Mouse (Mus musculus) heart, adult 11 months (tissue): ENCODE results near the gene Il17rd.

Experiments
- DNase-seq: peaks from one replicate; pipeline ENCODE4 v3.0.0; 2022

Il17rd gene

DNA sequence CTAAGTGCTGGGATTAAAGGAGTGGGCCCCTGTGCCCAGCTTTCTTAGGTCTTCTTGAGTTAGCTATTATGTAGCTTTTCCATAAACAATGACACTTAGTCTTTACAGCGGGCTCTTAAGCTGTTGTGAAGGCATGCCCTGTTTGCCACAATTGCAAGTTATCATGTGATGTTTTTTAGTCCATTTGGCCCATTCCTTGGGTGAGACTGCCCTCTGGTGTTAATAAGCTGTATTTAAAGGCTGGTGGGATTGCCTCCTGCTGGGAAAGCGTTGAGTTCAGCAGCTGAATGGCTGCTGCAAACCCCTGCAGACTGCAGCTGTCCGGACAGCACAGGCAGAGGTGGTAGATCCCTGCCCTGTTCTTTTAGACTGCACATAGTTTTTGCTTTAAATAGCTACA lies 58.0 kb downstream of the Il17rd start:
- peak; percentile 95 for DNase-seq

DNA sequence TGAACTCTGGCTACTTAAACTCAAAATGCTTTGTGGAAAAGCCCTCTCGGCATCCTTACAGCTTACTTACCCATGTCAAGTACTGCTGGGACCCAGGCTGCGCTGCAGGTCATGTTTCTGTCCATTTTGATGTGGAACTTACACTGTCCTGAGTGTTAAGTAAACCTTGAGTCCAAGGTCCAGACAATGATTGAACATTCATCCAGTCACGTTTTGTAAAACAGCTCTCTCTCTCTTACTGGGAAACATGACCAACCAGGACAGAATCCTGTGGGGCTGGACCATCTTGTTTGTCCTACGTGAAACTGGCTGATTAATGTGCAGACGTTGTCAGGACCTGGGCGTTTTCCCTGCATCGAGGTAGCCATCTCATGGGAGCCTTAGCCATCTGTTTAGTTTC lies 63.0 kb downstream of the Il17rd start:
- no peak for DNase-seq

DNA sequence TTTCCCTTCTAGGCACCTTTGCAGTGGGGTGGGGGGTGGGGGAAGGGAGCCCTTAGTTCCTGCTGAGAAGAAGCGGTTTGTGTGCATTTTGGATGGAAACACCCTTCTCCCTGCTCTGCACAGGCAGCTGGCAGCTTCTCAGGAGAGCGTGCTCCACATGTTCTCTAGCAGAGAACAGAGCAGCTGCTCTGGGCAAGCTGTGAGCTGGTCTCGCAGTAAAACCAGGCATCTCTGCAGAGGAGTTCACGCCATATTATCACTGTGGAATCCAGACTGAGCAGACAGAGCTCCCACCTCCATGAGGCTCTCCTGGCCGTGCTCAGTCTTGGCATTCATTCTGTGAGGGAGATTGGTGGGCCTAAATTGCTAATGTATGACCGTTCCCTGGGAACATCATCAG lies 64.0 kb downstream of the Il17rd start:
- no peak for DNase-seq

DNA sequence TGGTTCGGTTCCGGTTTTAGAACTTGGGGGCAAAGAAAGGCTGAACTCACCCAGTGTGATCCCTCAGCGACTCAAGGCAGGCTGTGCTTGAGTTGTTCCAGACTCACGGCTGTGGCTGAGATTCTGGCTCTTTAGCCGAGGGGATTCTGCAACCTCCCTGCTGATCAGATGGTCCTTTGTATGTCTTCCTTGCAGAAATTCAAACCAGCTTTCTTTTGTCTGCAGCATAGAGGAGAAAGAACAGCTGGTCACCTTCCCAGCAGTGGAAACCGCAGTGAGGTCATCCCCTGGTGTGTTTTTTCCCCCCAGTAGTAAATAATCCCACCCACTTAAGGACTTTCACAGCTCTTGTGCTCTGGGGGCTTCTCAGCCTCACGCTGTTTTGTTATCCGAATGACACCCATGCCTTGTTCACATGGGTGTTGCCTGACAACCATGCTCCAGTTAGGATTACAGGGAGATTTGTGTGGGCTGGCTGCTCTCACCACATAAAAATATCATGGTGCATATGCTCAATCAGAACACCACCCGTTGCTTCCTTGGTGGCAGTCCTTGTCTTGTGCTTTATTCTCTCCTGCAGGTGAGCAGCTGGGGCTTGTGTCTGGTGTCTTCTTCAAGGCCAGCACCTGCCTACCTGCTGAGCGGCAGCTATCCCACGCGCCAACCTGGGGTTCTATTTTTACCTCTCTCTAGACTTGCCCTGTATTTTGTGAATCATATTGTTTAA lies 67.2 kb downstream of the Il17rd start:
- DNase-seq: peak; percentile 93

DNA sequence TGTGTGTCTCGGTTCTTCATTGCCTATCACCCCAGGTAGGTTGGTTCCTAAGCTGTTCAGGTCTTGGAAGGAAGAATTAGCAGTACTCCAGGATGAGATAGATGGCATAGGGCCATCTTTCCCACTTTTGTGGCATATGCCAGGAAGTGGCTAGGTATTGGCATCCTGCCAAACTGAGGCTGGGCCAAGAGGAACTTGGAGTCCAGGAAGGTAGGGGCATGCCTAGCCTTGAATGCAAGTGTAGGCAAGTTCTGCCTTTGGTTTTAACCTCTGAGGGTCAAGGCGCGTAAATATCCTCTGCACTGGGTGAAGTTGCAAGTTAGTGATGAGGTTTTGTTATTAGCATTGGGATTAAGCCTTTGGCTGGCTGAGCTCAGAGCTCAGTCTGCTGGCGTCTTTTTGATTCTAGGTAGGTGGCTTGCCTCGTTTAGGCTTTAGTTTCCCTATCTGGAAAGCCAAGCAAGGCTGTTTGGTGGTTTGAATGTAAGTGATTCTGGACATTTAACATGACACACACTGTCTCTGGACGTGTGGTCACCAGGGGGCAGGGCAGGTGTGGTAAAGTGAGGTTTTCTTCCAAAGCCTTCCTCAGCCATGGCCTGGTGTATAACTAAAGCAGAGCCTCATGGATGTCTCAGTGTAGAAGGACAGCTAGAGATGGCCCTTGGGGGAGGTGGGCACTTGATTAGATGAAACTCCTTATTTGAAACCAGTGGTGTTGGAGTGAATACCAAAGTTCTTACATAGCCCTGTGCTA lies 70.2 kb downstream of the Il17rd start:
- peak; percentile 82 for DNase-seq

DNA sequence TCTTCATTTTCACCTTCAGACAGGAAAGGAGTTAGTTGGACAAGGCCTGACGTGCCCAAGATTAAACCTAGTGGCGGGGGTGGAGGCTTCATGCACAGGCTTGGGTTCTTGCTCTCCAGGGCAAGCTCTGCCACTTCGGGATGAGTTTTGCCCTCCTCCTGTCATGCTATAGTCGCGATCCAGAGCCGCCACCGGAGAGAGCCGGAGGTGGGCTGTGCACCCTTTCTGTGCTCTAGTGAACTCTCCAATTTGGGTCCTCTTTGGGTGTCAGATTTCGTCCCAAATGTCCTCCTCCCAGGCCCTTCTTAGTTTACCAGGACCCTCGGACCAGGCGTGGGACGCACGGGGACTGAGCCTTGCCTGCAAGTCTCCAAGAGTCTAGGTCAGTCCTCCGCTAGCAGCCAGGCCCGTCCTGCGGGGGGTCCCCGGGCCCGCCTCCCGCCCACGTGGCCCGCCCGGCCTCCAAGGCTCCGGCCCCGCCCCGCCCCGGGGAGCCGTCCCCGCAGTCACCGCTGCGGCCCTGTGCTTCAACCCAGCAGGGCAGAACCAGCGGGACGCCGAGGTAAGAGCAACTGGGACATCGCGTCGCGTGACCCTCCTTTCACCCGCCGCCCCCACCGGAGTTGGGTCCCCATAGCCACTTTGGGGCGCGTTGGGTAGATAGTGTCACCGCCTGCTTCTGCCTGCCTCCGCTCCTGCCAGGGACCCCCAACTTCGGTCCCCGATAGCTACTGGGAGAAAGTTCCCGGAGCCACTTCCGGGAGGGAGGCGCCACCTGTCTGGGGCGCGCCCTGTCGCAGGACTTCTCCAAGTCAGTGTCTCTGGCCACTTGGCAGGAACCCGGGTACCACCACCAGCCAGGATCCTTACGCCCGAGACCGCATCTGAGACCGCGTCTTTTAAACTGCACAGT lies 75.9 kb downstream of the Il17rd start, which contains the start of gene Arhgef3:
Gene Arhgef3 (plus strand): TSS at position 538 of the 913 bp plus-strand sequence.
- peak; percentile 98 for DNase-seq

DNA sequence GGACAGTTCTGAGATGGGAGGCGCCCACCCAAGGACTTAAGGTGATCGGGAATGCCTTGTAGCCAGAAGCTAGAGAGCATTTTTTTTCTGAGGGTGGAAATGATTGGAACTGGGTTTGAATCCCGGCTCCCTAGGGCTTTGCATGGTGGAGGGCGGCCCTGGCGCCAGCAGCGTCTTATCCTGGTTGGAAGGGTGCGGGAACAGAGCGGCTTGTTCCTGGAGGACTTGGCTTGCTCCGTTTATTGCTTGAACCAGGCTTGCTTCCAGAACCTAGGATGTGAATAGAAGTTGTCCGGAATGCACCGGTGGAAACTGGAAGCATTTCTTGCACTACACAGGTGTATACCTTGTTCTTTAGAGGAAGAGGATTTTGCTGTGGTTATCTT lies 76.5 kb downstream of the Il17rd start:
- peak; percentile 97 for DNase-seq

DNA sequence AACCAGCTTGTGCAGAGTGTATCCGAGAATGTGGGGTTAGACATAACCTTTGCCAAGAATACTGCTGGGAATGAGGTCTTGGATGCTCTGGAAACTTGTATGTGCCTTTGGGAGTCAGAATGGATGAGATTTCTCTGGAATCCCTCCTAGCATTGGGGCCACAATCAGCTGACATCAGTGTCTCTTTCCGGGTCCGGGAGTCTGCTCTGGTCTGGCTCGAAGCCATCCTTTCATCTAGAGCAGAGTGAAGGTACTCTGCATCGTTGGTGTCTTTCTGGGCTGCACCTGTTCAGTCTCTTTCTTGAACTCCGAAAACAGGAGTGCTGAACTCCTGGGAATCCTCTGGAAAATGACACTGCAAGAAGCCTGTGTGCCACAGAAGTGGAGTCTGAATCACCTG lies 77.2 kb downstream of the Il17rd start:
- peak; percentile 84 for DNase-seq

DNA sequence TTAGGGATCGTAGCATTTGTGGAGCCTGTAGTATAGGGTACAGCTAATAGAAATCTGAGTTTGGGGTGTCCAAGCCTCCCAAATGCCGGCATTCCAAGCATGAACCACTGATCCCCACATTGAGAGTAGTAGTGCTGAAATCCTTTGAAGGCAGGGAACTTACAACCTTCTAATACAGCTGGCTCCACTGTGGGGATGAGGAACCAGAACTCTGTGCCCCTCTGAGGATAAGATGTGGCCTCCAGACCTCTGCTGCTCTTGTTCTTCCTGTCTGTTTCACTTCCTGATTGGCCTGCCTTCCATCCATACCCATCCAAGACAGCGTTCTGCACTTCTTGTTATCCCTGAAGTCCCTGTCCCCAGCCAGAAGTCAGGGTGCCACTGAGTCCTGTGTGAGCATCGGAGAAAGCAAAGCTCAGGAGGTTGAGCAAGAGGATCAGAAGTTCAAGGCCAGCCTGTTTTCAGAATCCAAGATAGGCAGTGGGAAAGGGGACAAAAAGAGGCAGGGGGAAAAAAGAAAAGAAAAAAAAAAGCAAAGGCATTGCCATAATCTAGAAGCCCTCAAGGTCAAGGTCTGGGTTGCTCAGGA lies 77.9 kb downstream of the Il17rd start:
- peak; percentile 90 for DNase-seq

DNA sequence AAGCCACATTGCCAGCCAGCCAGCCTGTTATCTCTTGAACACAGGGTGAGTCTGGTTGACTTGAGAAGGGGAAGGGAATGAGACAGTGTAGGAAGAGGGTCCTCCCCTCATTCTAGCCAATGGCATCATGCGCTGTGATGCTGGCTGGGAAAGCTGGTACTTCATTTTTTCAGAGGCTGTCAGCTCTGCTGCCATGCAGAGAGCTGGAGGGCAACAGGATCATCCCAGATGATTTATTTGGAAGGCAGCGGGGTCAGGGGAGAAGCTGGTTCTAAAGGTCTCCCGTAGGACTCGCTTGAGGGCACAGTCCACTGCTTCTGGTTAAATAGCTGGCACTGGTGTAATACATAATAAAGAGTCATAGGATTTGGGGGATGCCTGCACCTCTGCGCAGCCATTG lies 79.8 kb downstream of the Il17rd start:
- peak; percentile 81 for DNase-seq

DNA sequence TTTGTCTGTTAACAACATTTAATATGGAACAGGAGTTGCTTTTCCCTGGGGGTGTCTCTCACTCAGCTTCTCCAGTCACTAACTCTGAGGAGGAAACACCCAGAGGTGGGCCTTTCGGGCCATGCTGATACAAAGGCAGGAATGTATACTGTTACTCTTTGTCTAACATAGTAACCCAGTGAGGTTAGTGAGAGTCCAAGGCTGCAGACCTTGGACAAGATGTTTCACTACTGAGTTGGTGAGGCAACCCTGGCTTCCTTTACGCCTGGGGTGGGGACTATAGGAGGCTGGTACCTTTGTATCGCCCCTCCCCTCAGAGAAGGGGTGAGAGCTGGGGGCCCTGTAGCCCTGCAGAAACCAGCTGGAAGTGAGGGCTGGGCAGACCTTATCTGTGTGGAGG lies 83.9 kb downstream of the Il17rd start:
- DNase-seq: peak; percentile 86

DNA sequence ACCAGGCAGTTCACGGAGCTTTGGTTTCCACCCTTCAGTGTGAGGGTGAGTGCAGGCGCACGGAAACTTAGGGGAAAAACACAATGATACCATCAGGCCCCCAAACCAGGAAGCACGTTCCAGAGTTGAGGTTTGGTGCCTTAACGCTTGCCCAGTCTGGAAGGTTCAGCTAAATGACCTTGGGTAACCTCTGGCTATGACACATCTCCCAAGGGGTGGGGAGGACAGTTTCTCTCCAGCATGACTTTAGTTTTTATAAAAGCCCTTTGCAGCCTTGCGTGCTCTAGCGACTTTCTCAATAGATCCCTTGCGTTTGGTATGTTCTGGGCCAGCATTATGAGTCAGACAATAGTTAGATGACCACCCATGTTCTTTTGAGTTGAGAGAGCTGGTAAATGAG lies 84.8 kb downstream of the Il17rd start:
- peak; percentile 96 for DNase-seq

DNA sequence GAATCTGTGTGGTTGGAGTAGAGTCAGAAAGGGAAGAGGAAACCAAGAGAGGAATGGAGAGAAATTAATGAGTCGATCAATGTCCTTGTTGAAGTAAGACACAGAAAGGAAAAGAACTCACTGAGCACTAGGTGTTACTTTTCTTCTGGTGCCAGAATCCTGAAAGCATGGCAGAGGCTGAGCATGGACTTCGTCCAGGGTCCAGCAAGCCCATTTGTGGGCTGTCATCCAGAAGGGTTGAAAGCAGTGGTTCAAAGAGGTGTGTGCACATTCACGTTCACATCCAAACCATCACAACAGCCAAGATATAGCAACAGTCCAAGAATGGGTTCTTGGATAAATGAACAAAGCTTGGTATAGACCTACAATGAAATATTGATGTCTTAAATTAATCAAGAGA lies 91.3 kb downstream of the Il17rd start:
- peak; percentile 49 for DNase-seq

DNA sequence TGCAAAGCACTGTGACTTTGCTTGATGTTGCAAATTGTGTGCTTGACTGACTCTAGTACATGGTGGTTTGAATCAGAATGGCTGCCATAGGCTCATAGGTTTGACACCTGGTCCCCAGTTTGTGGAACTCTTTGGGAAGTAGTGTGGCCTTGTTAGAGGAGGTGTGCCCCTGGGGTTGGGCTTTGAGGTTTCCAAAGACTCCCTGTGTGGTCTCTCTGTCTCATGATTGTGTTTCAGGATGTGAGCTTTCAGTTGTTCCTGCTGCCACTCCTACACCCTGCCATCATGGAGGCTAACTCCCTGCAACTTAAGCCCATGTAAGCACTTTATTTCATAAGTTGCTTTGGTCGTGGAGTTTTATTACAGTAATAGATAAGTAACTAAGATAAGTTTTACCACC lies 91.9 kb downstream of the Il17rd start:
- peak; percentile 65 for DNase-seq

DNA sequence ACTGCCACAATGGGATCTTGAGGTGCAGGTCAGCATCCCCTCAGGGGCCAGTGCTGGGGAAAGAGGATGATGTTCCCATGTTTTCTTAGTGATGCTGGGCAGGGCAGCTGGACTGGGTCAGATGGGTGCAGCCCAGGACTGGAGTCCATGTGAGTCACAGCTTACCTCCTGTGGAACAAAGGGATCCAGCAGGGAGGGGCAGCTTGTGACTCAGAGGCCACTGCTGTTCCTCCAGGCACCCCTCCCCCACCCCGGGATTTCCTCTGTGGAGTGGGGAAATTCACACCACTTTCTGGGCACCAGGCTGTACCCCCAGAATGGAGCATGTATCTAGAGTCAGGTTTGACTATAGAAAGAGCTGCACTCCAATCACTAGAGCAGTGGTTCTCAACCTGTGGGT lies 92.8 kb downstream of the Il17rd start:
- peak; percentile 90 for DNase-seq

DNA sequence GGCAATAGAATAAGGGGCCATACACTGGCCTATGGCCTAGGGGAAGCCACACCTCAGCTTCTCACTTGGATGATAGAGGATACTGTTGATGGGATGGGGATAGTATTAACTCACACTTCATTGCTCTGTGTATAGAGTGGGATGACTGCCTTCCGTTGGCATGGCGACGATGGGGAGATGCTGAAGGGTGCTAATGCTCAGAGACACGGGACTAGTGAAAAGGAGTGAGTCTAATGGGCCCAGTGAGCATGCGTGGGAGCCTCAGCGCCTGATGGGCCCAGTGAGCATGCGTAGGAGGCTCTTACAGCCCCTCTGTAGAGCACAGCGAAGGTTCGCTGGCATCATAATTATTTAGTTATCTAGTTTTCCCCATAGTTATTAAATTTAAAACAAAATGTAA lies 100.2 kb downstream of the Il17rd start:
- peak; percentile 83 for DNase-seq

DNA sequence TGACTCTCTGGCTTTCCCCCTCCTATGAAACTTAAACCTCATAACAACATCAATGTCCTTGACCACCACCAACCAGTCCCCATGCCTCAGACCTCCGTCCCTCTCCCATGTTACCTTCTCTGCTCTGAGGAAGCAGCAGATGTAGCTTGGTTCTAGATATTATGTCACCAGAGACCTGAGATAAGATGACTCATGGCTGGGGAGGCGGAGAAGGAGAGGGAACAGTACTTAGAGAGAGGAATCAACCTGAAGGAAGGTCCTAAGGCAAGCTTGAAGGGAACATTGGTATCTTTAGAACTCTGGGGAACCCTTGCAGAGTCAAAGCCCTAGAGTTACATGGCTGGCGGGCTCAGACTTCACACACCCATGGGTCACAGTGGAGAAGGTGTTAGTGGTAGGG lies 101.2 kb downstream of the Il17rd start:
- no peak for DNase-seq

DNA sequence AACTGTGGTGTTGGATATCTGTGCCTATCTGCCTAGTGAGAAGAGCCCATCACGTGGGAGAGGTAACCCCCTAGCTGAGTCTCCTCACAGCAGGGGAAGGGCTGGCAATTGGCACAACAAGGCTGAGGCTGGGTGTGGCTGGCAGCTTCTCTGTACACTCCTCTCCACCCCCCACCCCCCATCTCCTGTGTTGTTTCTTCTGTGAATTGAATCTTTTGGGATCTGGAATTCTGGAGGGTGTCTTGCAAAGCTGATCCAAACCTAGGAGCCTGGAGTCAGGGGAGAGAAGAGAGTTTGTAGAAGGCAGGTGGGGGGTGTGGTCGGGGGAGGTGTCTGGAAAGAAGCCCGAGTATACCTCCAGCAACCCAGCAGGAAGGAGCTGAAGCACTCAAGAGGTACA lies 102.7 kb downstream of the Il17rd start:
- DNase-seq: peak; percentile 81

DNA sequence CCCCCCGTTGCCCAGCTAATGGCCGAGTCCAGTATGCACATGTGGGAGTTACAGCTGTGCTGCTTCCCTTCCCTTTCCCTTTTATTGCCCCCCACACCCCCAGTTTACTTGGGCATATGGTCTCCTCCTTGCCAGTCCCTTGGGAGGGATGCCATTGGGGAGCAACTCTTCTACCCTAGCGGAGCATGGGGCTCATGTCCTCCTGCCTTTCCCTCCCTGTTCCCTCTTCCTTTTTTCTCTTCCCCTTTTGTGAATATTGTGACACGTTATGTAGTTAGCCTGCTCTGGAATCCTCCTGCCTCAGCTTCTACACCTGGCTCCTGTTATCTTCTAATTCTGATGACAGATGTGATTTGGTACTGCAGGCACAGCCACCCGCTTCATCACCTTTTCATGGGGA lies 103.9 kb downstream of the Il17rd start:
- peak; percentile 76 for DNase-seq

DNA sequence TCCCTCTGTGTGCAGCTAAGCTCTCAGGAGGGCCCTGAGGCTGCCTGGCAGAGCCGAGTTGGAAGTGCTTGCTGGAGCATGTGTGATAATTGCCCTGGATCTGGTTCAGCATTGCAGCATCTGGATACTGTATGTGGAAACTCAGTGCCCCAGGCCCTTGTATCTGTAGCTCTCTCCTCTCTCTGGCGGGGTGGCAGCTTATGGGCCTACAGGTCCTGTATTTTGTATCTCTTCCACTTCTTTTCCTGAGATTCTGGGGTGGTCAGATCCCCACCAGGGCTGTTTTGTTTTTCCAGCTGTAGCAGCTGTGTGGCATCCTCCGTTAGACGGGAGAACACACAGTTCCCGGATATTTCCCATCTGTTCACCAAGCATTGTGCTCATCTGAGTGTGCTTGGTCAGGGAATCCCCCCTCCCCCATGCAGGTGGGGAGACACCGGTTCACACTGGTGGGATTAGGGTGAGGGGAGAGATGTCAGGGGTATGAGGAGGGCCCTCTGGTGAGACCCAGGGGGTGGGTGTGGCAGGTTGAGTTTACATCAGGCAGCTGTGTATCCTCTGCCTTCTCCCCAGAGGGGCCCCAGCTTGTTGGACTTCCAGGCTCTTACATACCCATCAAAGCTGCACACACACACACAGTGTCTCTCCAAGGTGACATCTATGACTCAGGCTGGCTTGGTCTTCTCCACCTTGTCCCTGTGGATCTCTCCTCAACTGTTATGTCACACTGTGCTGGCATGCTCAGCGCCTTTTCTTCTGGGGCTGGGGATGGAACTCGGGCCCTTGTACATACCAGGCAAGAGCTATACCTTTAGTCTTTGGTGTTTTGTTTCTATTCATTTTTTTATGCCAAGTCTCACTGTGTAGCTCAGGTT lies 106.7 kb downstream of the Il17rd start:
- peak; percentile 96 for DNase-seq

DNA sequence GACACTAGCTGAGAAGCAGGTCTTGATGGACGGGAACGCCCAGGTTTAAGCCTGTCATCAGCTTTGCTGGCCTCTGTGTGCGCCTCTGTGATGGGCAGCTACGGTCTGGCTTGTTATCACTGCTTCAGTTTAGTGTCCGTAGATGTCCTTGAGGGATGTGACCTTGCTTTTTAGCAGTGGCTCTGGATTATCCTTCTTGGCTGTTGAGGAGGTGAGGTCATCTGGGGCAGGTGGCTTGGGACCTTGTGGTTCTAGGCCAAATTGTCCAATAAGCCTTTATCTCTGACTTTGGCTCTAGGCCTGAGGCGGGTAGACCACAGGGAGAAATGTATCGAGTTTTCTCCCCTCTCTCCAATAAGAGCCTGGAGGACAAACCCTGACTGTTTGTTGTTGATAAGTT lies 109.0 kb downstream of the Il17rd start:
- DNase-seq: no peak

DNA sequence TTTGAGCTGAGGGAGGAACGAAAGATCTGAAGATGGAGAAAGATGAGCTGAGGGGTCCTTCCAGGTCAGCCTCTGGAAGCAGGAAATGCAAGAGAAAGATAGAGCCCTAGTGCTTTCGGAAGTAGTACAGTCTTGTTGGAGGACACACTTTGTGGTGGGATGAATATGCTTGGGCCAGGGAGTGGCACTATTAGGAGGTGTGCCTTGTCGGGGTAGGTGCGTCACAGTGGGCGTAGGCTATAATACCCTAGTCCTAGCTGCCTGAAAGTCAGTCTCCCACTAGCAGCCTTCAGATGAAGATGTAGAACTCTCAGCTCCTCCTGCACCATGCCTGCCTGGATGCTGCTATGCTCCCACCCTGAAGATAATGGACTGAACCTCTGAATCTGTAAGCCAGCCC lies 110.7 kb downstream of the Il17rd start:
- peak; percentile 75 for DNase-seq
